Mouse (Mus musculus) kidney, postnatal 14 days (tissue): ENCODE data around the gene Klhl6.
"Not testable (repeated sequence)": the region's sequence is repeated elsewhere in the genome, so short reads cannot be mapped to it uniquely, and the experiment has no call there.

Experiments used
- DNase-seq: peaks from one replicate; pipeline ENCODE4 v3.0.0; 2022; ENCODE audit warnings: mixed read lengths

Klhl6 gene

GRCm38 (mm10) chr16:19982537-19983257 is at the start of gene Klhl6:
TSS of gene Klhl6 (minus strand) at chr16:19983037.
- peak; percentile 83 for DNase-seq

GRCm38 (mm10) chr16:20027241-20027640 is 44.4 kb upstream of the Klhl6 start:
- DNase-seq = not testable (repeated sequence)

GRCm38 (mm10) chr16:20022821-20023220 is 40.0 kb upstream of the Klhl6 start:
- no peak for DNase-seq

- DNase-seq = no peak
Observed at GRCm38 (mm10) chr16:20021848-20022247, 39.0 kb upstream of the Klhl6 start.

GRCm38 (mm10) chr16:20012647-20013046 is 29.8 kb upstream of the Klhl6 start:
- DNase-seq = no peak

- DNase-seq = no peak
Observed at GRCm38 (mm10) chr16:20006066-20006465, 23.2 kb upstream of the Klhl6 start.

GRCm38 (mm10) chr16:20000286-20000685 is 17.4 kb upstream of the Klhl6 start:
- DNase-seq = not testable (repeated sequence)

- DNase-seq = no peak
Observed at GRCm38 (mm10) chr16:19997616-19998015, 14.8 kb upstream of the Klhl6 start.

GRCm38 (mm10) chr16:19996913-19997312 is 14.1 kb upstream of the Klhl6 start:
- not testable (repeated sequence) for DNase-seq

GRCm38 (mm10) chr16:19995818-19996217 is 13.0 kb upstream of the Klhl6 start:
- no peak for DNase-seq

- no peak for DNase-seq
Observed at GRCm38 (mm10) chr16:19993278-19993677, 10.4 kb upstream of the Klhl6 start.

- no peak for DNase-seq
Observed at GRCm38 (mm10) chr16:19990536-19990935, 7.7 kb upstream of the Klhl6 start.

- DNase-seq = no peak
Observed at GRCm38 (mm10) chr16:19987589-19987988, 4.8 kb upstream of the Klhl6 start.

GRCm38 (mm10) chr16:19984884-19985643 is 2.2 kb upstream of the Klhl6 start:
- no peak for DNase-seq

GRCm38 (mm10) chr16:19983559-19983958 is 722 bp upstream of the Klhl6 start:
- no peak for DNase-seq

- no peak for DNase-seq
Observed at GRCm38 (mm10) chr16:19981684-19982083, 1.2 kb downstream of the Klhl6 start.

GRCm38 (mm10) chr16:19981006-19981405 is 1.8 kb downstream of the Klhl6 start:
- DNase-seq = no peak

GRCm38 (mm10) chr16:19979755-19980154 is 3.1 kb downstream of the Klhl6 start:
- DNase-seq = no peak

GRCm38 (mm10) chr16:19977282-19977681 is 5.6 kb downstream of the Klhl6 start:
- no peak for DNase-seq

- no peak for DNase-seq
Observed at GRCm38 (mm10) chr16:19976825-19977224, 6.0 kb downstream of the Klhl6 start.

GRCm38 (mm10) chr16:19975432-19975831 is 7.4 kb downstream of the Klhl6 start:
- no peak for DNase-seq

- DNase-seq = no peak
Observed at GRCm38 (mm10) chr16:19973480-19973879, 9.4 kb downstream of the Klhl6 start.

GRCm38 (mm10) chr16:19972736-19973350 is 10.0 kb downstream of the Klhl6 start:
- DNase-seq = no peak

- DNase-seq = no peak
Observed at GRCm38 (mm10) chr16:19969506-19969905, 13.3 kb downstream of the Klhl6 start.
